Mouse (Mus musculus) G1E (cell line): ENCODE measurements around the gene Acat2.

Experiments
- CTCF ChIP-seq: IDR thresholded peaks from 2 replicates; pipeline ENCODE4 v1.5.1; 2012; ENCODE audit warnings: low read depth, low read length, inconsistent platforms, mixed read lengths
- GATA1 ChIP-seq: IDR thresholded peaks from 2 replicates; pipeline ENCODE4 v1.6.1; 2012; ENCODE audit warnings: borderline replicate concordance, low read length, inconsistent platforms, mixed read lengths

- TF ChIP-seq CTCF (no peak), GATA1 (no peak)
These were observed 48.0 kb upstream of the Acat2 start for GRCm38 (mm10) chr17:13008528-13008927.
